Mouse (Mus musculus) thymus, postnatal 14 days (tissue): ENCODE results near the gene Tes.

Experiments
- DNase-seq: peaks from one replicate; pipeline ENCODE4 v3.0.0; 2021

The Tes gene

GRCm38 (mm10) chr6:17079304-17079703 lies 14.4 kb downstream of the Tes start:
- DNase-seq = no peak

- no peak for DNase-seq
Observed at GRCm38 (mm10) chr6:17079826-17080225, 14.9 kb downstream of the Tes start.

- no peak for DNase-seq
Observed at GRCm38 (mm10) chr6:17082238-17082637, 17.3 kb downstream of the Tes start.

GRCm38 (mm10) chr6:17082800-17083199 lies 17.9 kb downstream of the Tes start:
- no peak for DNase-seq

- DNase-seq = peak; percentile 83
Observed at GRCm38 (mm10) chr6:17087485-17087884, 22.5 kb downstream of the Tes start.

- no peak for DNase-seq
Observed at GRCm38 (mm10) chr6:17097301-17097700, 32.4 kb downstream of the Tes start.

GRCm38 (mm10) chr6:17098559-17098958 lies 33.6 kb downstream of the Tes start:
- no peak for DNase-seq

- DNase-seq = no peak
Observed at GRCm38 (mm10) chr6:17099477-17100130, 34.7 kb downstream of the Tes start.

GRCm38 (mm10) chr6:17105714-17106113 lies 40.8 kb downstream of the Tes start:
- DNase-seq = no peak

- no peak for DNase-seq
Observed at GRCm38 (mm10) chr6:17106493-17106892, 41.5 kb downstream of the Tes start.

GRCm38 (mm10) chr6:17109204-17109603 lies 44.3 kb downstream of the Tes start:
- DNase-seq = no peak

GRCm38 (mm10) chr6:17110564-17111100 lies 45.7 kb downstream of the Tes start:
- DNase-seq = no peak

GRCm38 (mm10) chr6:17112081-17112480 lies 47.1 kb downstream of the Tes start:
- DNase-seq = no peak

GRCm38 (mm10) chr6:17112990-17113389 lies 48.0 kb downstream of the Tes start:
- no peak for DNase-seq

- no peak for DNase-seq
Observed at GRCm38 (mm10) chr6:17114588-17114987, 49.6 kb downstream of the Tes start.

- no peak for DNase-seq
Observed at GRCm38 (mm10) chr6:17115046-17115790, 50.3 kb downstream of the Tes start.

GRCm38 (mm10) chr6:17119521-17120232 lies 54.7 kb downstream of the Tes start:
- DNase-seq = no peak

- DNase-seq = no peak
Observed at GRCm38 (mm10) chr6:17140021-17140420, 75.1 kb downstream of the Tes start.

GRCm38 (mm10) chr6:17142577-17143359 lies 77.8 kb downstream of the Tes start:
- DNase-seq = no peak

GRCm38 (mm10) chr6:17151071-17151715 lies 86.2 kb downstream of the Tes start:
- no peak for DNase-seq

GRCm38 (mm10) chr6:17152551-17152950 lies 87.6 kb downstream of the Tes start:
- DNase-seq = no peak
